Mouse (Mus musculus) stomach, postnatal 0 days (tissue): ENCODE measurements at regions not wholly inside any gene's neighbourhood (a gene's known extent, or its start where the extent isn't known, plus 50 kb on each side); places are given as distances from the start of the nearest gene placed in this dataset.

Experiments
- CTCF ChIP-seq: IDR thresholded peaks from 2 replicates; pipeline ENCODE4 v1.5.1; 2016; ENCODE audit warnings: antibody characterized with exemption, low read depth, mild to moderate bottlenecking, moderate library complexity
- EP300 ChIP-seq: optimal IDR thresholded peaks from 2 replicates; pipeline ENCODE3; 2016; ENCODE audit warnings: antibody characterized with exemption

- TF ChIP-seq CTCF: no peak
- TF ChIP-seq EP300: no peak
These were observed 54.7 kb upstream of the Lrfn2 start for GRCm38 (mm10) chr17:48877505-48877904.
